Mouse (Mus musculus): Measurements from ENCODE around the gene Fbxo45. TPM values are rescaled to one million over a fixed set of nuclear protein-coding genes. Genes with fewer than 3 reads are reported as not detected.
A peak's percentile ranks its signal among the peaks of the same experiment; 100 is the strongest.
"Not testable (repeated sequence)": the region's sequence is repeated elsewhere in the genome, so short reads cannot be mapped to it uniquely, and the experiment has no call there.

Fbxo45 gene
- polyA plus RNA-seq, 1 experiment from 2014 or later = 8.7 TPM

GRCm38 (mm10) chr16:32246351-32246791, 587 bp downstream of the Fbxo45 start:
- H3K27ac ChIP-seq = peak overlapping the region; percentile 97
- H3K27me3 ChIP-seq = no peaks in the 10 kb centered on the region
- peak overlapping the region; percentile 98 for H3K9ac ChIP-seq
- ATAC-seq (replicated peaks; ENCODE audit: insufficient number of reproducible peaks, insufficient read depth, low FRiP score, low read depth) = peak; percentile 60
- no peaks in the 10 kb centered on the region for H3K36me3 ChIP-seq
- H3K4me1 ChIP-seq (replicated peaks) = peaks cover 28% of the 10 kb centered on the region
- no peaks in the 10 kb centered on the region for H3K9me3 ChIP-seq (replicated peaks)
- under 1% methylated on average over 36 of the region's 41 CpGs for WGBS
- H3K4me2 ChIP-seq = peak overlapping the region; percentile 79
- peak overlapping the region; percentile 89 for H3K4me3 ChIP-seq

DNA sequence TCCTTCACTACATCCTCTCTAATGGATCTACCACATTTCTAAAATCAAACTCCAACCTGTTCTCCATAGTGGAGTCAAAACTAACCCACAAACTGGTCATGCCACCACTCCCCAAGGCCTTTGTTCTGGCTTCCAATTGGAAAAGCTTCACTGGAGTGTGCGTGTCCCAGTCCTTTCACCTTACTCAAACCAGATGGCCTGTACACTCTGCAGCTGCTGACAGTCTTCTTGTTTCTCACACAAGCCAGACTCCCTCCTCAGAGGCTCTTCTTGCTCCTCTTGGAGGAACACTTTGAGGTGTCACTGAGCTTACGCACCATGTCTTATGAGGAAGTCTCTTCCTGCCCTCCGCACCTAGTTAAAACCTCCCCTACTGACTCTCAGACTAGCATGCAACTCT, 3.1 kb downstream of the Fbxo45 start:
- H3K27me3 ChIP-seq = no peaks in the 10 kb centered on the region
- H3K4me3 ChIP-seq = no peak overlapping the region
- no peak overlapping the region for H3K9ac ChIP-seq
- H3K9me3 ChIP-seq (replicated peaks) = no peaks in the 10 kb centered on the region
- no peak overlapping the region for H3K4me2 ChIP-seq
- no peaks in the 10 kb centered on the region for H3K36me3 ChIP-seq
- no peak overlapping the region for H3K27ac ChIP-seq
- no peak for ATAC-seq (replicated peaks; ENCODE audit: insufficient number of reproducible peaks, insufficient read depth, low FRiP score, low read depth)
- 72% methylated on average over 3 of the region's 3 CpGs for WGBS
- peaks cover 33% of the 10 kb centered on the region for H3K4me1 ChIP-seq (replicated peaks)

DNA sequence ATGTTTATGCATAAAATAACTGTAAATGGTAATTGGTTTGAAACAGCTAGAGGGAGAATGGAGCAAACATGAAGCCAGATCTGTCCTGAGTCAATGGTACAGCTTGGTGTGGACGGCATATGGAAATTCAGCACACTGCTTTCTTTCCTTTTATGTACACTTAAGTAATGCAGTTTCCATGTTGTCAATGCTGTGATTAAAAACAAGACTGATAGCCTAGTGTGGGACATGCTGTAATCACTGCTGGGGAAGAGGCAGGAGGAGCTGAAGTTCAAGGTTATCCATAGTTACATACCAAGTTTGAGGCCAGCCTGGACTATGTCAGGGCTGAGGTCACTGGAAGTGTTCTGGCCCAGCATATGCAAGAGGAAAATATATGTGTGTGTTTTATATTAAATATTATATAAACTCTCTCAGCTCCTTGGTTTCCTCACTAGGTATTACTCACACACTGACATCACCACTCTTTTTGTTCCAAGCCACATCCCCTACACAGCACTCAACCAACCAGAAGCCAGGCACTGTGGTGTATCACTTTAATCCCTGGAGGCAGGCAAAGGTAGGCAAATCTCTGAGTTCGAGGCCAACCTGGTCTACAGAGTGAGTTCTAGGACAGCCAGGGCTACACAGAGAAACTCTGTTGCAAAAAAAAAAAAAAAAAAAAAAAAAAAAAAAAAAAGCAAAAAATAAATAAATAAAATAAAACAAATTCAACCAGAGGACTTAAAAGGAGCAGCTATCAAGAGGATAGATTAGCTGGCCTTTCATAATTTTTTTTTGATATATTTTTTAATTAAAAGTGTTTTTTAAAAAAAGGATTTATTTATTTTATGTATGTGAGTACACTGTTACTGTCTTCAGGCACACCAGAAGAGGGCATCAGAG, 7.3 kb downstream of the Fbxo45 start:
- H3K4me3 ChIP-seq = no peak overlapping the region
- H3K9me3 ChIP-seq (replicated peaks) = no peaks in the 10 kb centered on the region
- H3K9ac ChIP-seq = no peak overlapping the region
- H3K27ac ChIP-seq = peak overlapping the region; percentile 54; the same call in 1 of the 2 replicates
- ATAC-seq (replicated peaks; ENCODE audit: insufficient number of reproducible peaks, insufficient read depth, low FRiP score, low read depth) = no peak
- H3K27me3 ChIP-seq = no peaks in the 10 kb centered on the region
- H3K4me2 ChIP-seq = no peak overlapping the region
- peaks cover 8% of the 10 kb centered on the region; the same call in 1 of the 2 replicates for H3K36me3 ChIP-seq
- 64% methylated on average over 2 of the region's 2 CpGs for WGBS
- H3K4me1 ChIP-seq (replicated peaks) = peaks cover 23% of the 10 kb centered on the region

DNA sequence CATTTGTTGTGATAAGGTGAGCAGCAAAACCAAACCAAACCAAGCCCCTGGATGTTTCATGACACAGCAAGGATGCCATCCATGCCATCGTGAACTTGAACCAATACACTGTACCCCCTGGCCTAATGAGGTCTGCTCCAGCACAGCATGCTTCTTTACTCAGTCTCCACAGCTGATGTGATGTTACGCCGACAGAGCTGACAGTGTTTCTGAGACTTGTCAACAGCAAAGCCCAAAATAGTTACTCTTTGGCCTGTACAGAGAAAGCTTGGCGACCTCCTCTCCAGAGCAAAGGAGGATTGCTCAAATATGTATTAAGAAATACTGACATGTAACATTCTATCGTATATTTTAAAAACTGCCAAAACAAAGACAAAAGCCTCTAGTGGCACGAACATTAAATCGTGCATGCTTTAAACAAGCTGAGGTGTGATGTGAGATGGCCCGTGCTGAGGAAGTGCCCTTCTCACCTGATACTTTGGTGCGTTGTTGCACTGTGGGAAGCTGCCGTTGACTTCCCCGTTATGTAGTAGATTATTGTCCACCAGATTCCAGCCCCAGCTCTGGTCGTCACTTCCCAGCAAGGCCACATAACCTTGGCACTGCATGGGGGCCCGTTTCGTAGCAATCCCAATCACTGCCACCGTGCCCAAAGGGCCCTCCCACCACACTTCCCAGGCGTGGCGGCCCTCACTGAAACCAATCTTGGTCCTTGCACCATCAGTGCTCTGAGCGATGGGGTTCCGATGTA, 8.9 kb downstream of the Fbxo45 start:
- Histone ChIP-seq H3K27me3 (no peaks in the 10 kb centered on the region), H3K9me3 (replicated peaks) (no peaks in the 10 kb centered on the region), H3K27ac (peak overlapping the region; percentile 76), H3K4me1 (replicated peaks) (peaks cover 21% of the 10 kb centered on the region), H3K36me3 (peaks cover 14% of the 10 kb centered on the region), H3K4me3 (no peak overlapping the region), H3K4me2 (peak overlapping the region; percentile 5; the same call in 1 of the 2 replicates), H3K9ac (no peak overlapping the region)
- 56% methylated on average over 19 of the region's 19 CpGs for WGBS
- peak; percentile 77 for ATAC-seq (replicated peaks; ENCODE audit: insufficient number of reproducible peaks, insufficient read depth, low FRiP score, low read depth)

DNA sequence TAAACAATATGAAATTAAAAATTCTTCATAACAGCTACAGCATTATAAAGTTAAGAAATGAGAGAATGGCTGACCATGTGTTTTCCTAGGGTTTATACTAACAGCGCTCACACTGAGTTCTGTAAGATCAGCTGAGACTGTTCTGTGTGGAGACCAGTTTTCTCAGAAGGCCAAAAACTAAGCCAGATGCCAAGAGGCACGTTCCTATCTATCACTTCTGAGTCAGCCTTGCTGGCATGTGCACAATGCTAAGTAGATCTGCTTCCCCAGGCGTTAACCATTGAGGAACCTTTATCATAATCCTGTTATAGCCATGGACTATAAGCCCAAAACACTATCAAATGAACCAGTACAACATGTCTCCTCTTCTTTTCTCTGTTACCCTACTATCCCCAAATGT, 14.9 kb downstream of the Fbxo45 start:
- not testable (repeated sequence) for H3K4me1 ChIP-seq (replicated peaks); H3K9ac ChIP-seq; H3K4me3 ChIP-seq; H3K27me3 ChIP-seq; ATAC-seq (replicated peaks; ENCODE audit: insufficient number of reproducible peaks, insufficient read depth, low FRiP score, low read depth); H3K27ac ChIP-seq; H3K9me3 ChIP-seq (replicated peaks); H3K4me2 ChIP-seq
- H3K36me3 ChIP-seq = peaks cover 27% of the 10 kb centered on the region
- 38% methylated on average over 3 of the region's 3 CpGs for WGBS

GRCm38 (mm10) chr16:32222399-32222798, 24.6 kb downstream of the Fbxo45 start:
- H3K27me3 ChIP-seq = no peaks in the 10 kb centered on the region
- no peak for ATAC-seq (replicated peaks; ENCODE audit: insufficient number of reproducible peaks, insufficient read depth, low FRiP score, low read depth)
- H3K9me3 ChIP-seq (replicated peaks) = no peaks in the 10 kb centered on the region
- no peak overlapping the region for H3K4me3 ChIP-seq
- no peak overlapping the region for H3K9ac ChIP-seq
- no peak overlapping the region for H3K27ac ChIP-seq
- no peaks in the 10 kb centered on the region for H3K4me1 ChIP-seq (replicated peaks)
- H3K4me2 ChIP-seq = no peak overlapping the region
- no peaks in the 10 kb centered on the region for H3K36me3 ChIP-seq

DNA sequence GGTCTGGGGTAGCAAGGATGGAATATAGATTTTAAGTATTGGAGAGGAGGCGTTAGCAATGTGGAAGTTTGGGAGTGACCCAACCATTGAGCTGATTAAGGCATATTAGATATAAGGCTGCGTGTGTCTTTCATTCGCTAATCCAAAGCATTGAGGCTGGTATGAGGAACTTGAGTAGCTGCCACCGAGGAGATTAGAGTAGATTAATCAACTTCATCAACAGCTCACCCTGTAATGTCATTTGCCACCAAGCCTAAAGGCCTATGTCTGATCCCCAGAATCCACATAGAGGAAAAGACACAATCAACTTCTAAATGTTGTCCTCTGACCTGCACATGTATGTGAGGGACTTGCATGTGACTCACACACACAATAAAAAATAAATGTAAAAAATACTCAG, 25.2 kb downstream of the Fbxo45 start:
- Histone ChIP-seq H3K4me3 (no peak overlapping the region), H3K4me1 (replicated peaks) (no peaks in the 10 kb centered on the region), H3K36me3 (no peaks in the 10 kb centered on the region), H3K4me2 (no peak overlapping the region), H3K27ac (no peak overlapping the region), H3K9me3 (replicated peaks) (no peaks in the 10 kb centered on the region), H3K9ac (no peak overlapping the region), H3K27me3 (no peaks in the 10 kb centered on the region)
- ATAC-seq (replicated peaks; ENCODE audit: insufficient number of reproducible peaks, insufficient read depth, low FRiP score, low read depth) = no peak
- WGBS = 76% methylated on average over 4 of the region's 4 CpGs

DNA sequence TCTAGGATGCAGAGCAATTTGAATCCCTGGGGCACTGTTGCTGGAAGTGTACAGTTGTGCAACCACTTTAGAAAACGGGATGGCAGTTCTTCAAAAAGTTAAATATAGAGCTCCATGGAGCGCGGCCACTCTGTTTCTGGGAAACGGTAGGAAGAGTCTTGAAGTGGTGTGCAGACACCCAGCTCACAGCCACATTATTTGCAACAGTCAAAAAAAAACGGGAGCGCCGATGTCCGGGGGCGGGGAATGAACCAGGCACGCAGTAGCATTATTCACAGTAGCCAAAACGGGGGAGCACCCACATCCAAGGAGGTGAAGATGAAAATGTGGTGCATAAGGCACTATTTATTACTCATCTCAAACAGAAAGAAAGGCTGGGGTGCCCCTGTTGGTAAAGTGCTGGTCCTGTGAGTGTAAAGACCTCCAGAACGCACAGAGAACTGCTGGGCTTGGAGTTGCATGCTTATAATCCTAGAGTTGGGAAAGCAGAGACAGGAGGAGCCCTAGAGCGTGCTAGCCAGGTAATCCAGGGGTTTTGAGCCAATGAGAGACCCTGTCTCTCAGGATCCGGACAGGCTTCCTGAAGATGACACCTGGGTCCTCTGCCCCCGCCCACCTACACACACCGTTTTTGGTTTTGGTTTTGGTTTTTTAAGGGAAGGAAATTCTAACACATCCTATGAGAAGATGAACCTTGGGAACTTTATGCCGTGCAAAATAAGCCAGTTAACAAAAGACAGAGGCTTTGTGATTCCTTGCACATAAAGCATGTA, 32.0 kb downstream of the Fbxo45 start:
- Histone ChIP-seq H3K9ac (no peak overlapping the region), H3K27ac (peak overlapping the region; percentile 55; the same call in 1 of the 2 replicates), H3K9me3 (replicated peaks) (peaks cover 4% of the 10 kb centered on the region; the same call in 1 of the 2 replicates), H3K4me1 (replicated peaks) (peaks cover 7% of the 10 kb centered on the region), H3K36me3 (no peaks in the 10 kb centered on the region), H3K4me2 (peak overlapping the region; percentile 33; the same call in 1 of the 2 replicates), H3K4me3 (peak overlapping the region; percentile 16; the same call in 1 of the 2 replicates), H3K27me3 (no peaks in the 10 kb centered on the region)
- ATAC-seq (replicated peaks; ENCODE audit: insufficient number of reproducible peaks, insufficient read depth, low FRiP score, low read depth) = no peak
- 52% methylated on average over 17 of the region's 17 CpGs for WGBS

DNA sequence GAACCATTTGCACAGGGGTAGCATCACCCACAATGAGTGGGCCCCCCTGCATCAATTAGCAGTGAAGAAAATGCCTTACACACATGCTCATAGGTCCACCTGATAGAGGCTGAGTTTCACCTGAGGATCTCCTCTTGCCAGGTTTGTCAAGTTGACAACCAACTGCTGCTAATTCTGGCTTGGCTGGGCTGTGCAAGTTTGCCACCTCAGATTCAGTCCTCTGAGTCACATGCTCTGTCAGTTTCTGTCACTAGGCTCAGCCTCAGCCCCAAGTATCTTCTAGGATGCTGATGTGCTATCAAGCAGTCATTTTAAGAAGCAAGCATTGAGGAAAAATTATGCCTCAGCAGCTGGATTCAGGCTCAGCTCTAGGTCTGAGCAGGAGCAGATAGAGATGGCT, 32.8 kb downstream of the Fbxo45 start:
- Histone ChIP-seq H3K36me3 (no peaks in the 10 kb centered on the region), H3K9ac (no peak overlapping the region), H3K27ac (peak overlapping the region; percentile 55; the same call in 1 of the 2 replicates), H3K4me3 (no peak overlapping the region), H3K4me1 (replicated peaks) (peaks cover 7% of the 10 kb centered on the region), H3K27me3 (no peaks in the 10 kb centered on the region), H3K9me3 (replicated peaks) (peaks cover 7% of the 10 kb centered on the region; the same call in 1 of the 2 replicates), H3K4me2 (no peak overlapping the region)
- no peak for ATAC-seq (replicated peaks; ENCODE audit: insufficient number of reproducible peaks, insufficient read depth, low FRiP score, low read depth)

GRCm38 (mm10) chr16:32204902-32205301, 42.1 kb downstream of the Fbxo45 start:
- no peak for ATAC-seq (replicated peaks; ENCODE audit: insufficient number of reproducible peaks, insufficient read depth, low FRiP score, low read depth)
- WGBS = 49% methylated on average over 3 of the region's 3 CpGs

GRCm38 (mm10) chr16:32202681-32203080, 44.3 kb downstream of the Fbxo45 start:
- no peak overlapping the region for H3K4me2 ChIP-seq
- no peaks in the 10 kb centered on the region for H3K9me3 ChIP-seq (replicated peaks)
- WGBS = 70% methylated on average over 6 of the region's 6 CpGs
- no peak overlapping the region for H3K4me3 ChIP-seq
- H3K27me3 ChIP-seq = no peaks in the 10 kb centered on the region
- no peak for ATAC-seq (replicated peaks; ENCODE audit: insufficient number of reproducible peaks, insufficient read depth, low FRiP score, low read depth)
- no peaks in the 10 kb centered on the region for H3K36me3 ChIP-seq
- H3K4me1 ChIP-seq (replicated peaks) = no peaks in the 10 kb centered on the region
- no peak overlapping the region for H3K27ac ChIP-seq
- H3K9ac ChIP-seq = no peak overlapping the region

More at GRCm38 (mm10) chr16:32204902-32205301, 42.1 kb downstream of the Fbxo45 start:
- no peaks in the 10 kb centered on the region for H3K36me3 ChIP-seq
- no peak overlapping the region for H3K4me3 ChIP-seq
- H3K4me1 ChIP-seq (replicated peaks) = no peaks in the 10 kb centered on the region
- no peaks in the 10 kb centered on the region for H3K27me3 ChIP-seq
- peaks cover 2% of the 10 kb centered on the region; the same call in 1 of the 2 replicates for H3K9me3 ChIP-seq (replicated peaks)
- H3K4me2 ChIP-seq = no peak overlapping the region
- H3K9ac ChIP-seq = no peak overlapping the region
- H3K27ac ChIP-seq = no peak overlapping the region
